Mouse (Mus musculus) forebrain, embryonic 12.5 days (tissue): ENCODE results near the gene Rnf13. TPM values are rescaled to one million over a fixed set of nuclear protein-coding genes. Genes with fewer than 3 reads are reported as not detected.

Experiments
- ATAC-seq: fragments of 200-750 bp; cut with Nextera tagmentation; 2 replicates; pipeline ENCODE4 v1.8.0; 2017; ENCODE audit warnings: moderate TSS enrichment; ENCODE audit not compliant: low FRiP score
- H3K27ac ChIP-seq: fragments of 300-500 bp; sonication (generic); 2 replicates; pipeline ENCODE4 v1.5.1; 2016; ENCODE audit warnings: mild to moderate bottlenecking
- H3K27me3 ChIP-seq: fragments of 300-500 bp; sonication (generic); 2 replicates; pipeline ENCODE4 v1.6.1; 2016; ENCODE audit warnings: mild to moderate bottlenecking
- H3K36me3 ChIP-seq: fragments of 300-500 bp; sonication (generic); replicated peaks from 2 replicates; pipeline ENCODE4 v1.6.1; 2016; ENCODE audit warnings: mild to moderate bottlenecking
- H3K4me1 ChIP-seq: fragments of 300-500 bp; sonication (generic); 2 replicates; pipeline ENCODE4 v1.6.1; 2016
- H3K4me2 ChIP-seq: fragments of 300-500 bp; sonication (generic); 2 replicates; pipeline ENCODE4 v1.6.1; 2016; ENCODE audit warnings: mild to moderate bottlenecking, moderate library complexity
- H3K4me3 ChIP-seq: fragments of 300-500 bp; sonication (generic); replicated peaks from 2 replicates; pipeline ENCODE4 v1.5.1; 2016; ENCODE audit warnings: mild to moderate bottlenecking
- H3K9ac ChIP-seq: fragments of 300-500 bp; sonication (generic); 2 replicates; pipeline ENCODE4 v1.6.1; 2016; ENCODE audit warnings: mild to moderate bottlenecking
- H3K9me3 ChIP-seq: fragments of 300-500 bp; sonication (generic); 2 replicates; pipeline ENCODE4 v1.6.1; 2016
- WGBS: fragments of 180-500 bp; shearing (Covaris S2); methylation state at CpG from one replicate; pipeline ENCODE4 v1.1.7; 2016; 5-methylcytosine and 5-hydroxymethylcytosine counted together
- polyA plus RNA-seq: library from polyadenylated mRNA; unstranded; fragments of >200 nt; fragmentation: Nextera tagmentation; extraction: Ambion mirVana; gene quantifications from 2 replicates; pipeline ENCODE4 v1.2.1, GENCODE M21; 2016

Rnf13 gene
- polyA plus RNA-seq, 1 experiment from 2014 or later, result 61.0 TPM

DNA sequence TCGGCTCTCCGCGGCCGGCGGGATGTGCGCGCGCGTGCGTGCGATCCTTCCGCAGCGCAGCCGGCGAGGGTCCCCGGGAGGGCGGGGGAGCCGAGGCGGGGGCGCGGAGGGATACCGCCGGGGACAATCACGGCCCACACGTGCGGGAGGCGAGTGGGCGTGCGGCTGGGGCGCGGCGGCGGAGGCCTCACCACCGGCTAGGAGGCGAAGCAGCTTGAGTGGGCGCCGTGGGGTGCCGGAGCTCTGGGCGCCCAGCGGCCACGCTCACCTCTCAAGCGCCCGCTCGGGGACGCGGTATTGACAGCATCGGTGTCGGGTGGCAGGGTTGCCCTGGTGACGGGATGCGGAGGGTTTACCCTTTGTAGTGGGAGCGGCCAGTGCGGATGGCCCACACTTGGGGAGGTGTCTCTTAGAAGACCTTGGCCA, 111.9 kb downstream of the Rnf13 start, which contains the start of gene Pfn2:
Pfn2 (minus strand) TSS at position 320 of the 426 bp plus-strand sequence.
- under 1% methylated on average over 49 of the region's 52 CpGs for WGBS
- H3K4me1 ChIP-seq, result peaks cover 16% of the 10 kb centered on the region
- ATAC-seq, result peak; percentile 90

GRCm38 (mm10) chr3:57882945-57883344, 147.1 kb downstream of the Rnf13 start:
- Histone ChIP-seq H3K27ac (no peak overlapping the region), H3K9ac (no peak overlapping the region), H3K4me2 (no peak overlapping the region), H3K9me3 (peaks cover 4% of the 10 kb centered on the region; the same call in 1 of the 2 replicates), H3K27me3 (no peaks in the 10 kb centered on the region), H3K4me3 (no peak overlapping the region), H3K4me1 (no peaks in the 10 kb centered on the region), H3K36me3 (no peaks in the 10 kb centered on the region)
- 76% methylated on average over 3 of the region's 3 CpGs for WGBS
- no peak for ATAC-seq

More for the DNA sequence above, 111.9 kb downstream of the Rnf13 start, which contains the start of gene Pfn2:
- H3K36me3 ChIP-seq, result peaks cover 10% of the 10 kb centered on the region
- H3K9ac ChIP-seq, result peak within 1 kb of the TSS; percentile 98
- H3K9me3 ChIP-seq, result no peaks in the 10 kb centered on the region
- no peaks in the 10 kb centered on the region for H3K27me3 ChIP-seq
- peak within 1 kb of the TSS; percentile 100 for H3K27ac ChIP-seq
- H3K4me2 ChIP-seq, result peak within 1 kb of the TSS; percentile 65
- H3K4me3 ChIP-seq, result peak within 1 kb of the TSS; percentile 94

Other genes with a start within 250 kb of the Rnf13 start
- gene Wwtr1, start 160.2 kb upstream of the Rnf13 start, polyA plus RNA-seq, result 10.7 and 11.5 TPM in 2 replicates
- 94.9 and 95.5 TPM in 2 replicates for gene Commd2, start 84.3 kb upstream of the Rnf13 start, polyA plus RNA-seq
- gene Ankub1, start 43.3 kb upstream of the Rnf13 start, polyA plus RNA-seq, result 0.09 TPM in 1 of 2 replicates, not detected in the other
- 354 and 379 TPM in 2 replicates for gene Pfn2, start 112.0 kb downstream of the Rnf13 start, polyA plus RNA-seq